Mouse (Mus musculus): ENCODE results near the gene Gm42742. TPM values are rescaled to one million over a fixed set of nuclear protein-coding genes. Genes with fewer than 3 reads are reported as not detected.

Gm42742 gene
- total and polyA plus RNA-seq, 3 experiments = 13.8 to 27.2 TPM; not detected in 1

DNA sequence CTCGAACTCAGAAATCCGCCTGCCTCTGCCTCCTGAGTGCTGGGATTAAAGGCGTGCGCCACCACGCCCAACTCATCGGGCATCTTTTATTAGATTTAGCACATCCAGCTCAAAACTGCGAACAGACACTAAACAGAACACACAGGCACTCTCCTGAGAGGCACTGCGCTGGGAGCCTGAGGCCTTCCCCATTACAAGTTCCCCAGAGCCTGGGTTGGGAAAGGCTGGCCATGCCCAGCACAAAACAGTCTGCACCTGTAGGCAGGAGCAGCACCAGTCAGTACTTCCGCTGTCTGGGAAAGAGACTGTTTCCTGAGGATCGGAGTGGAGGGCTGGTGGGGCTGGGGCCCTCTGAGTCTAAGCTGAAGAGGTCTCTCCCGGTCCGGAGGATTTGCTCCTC, 5.9 kb downstream of the Gm42742 start:
- Histone ChIP-seq H3K27ac (ENCODE audit: control insufficient read depth, low read depth, low read length) (no peak overlapping the region), H3K9ac (ENCODE audit: control insufficient read depth, low read depth, low read length, poor library complexity, severe bottlenecking) (no peak overlapping the region; the same call in 1 of the 2 replicates), H3K9me3 (replicated peaks; ENCODE audit: insufficient read depth, low read length) (no peaks in the 10 kb centered on the region), H3K4me1 (ENCODE audit: control insufficient read depth in 1 of 2, insufficient read depth in 2 of 2, low read length in 2 of 2) (peaks cover 0 to 15% of the 10 kb centered on the region in 2 experiments; a peak in 3 of 4 replicates), H3K27me3 (ENCODE audit: control insufficient read depth in 1 of 2, insufficient read depth in 2 of 2, low read length in 2 of 2) (no peaks in the 10 kb centered on the region), H3K36me3 (ENCODE audit: control insufficient read depth in 1 of 2, insufficient read depth in 2 of 2, low read length in 2 of 2) (peaks cover 0 to 16% of the 10 kb centered on the region in 2 experiments; a peak in 2 of 4 replicates), H3K4me3 (ENCODE audit: control insufficient read depth in 1 of 2, insufficient read depth in 1 of 2, low read depth in 2 of 2, low read length in 2 of 2) (no peak overlapping the region), H3K79me2 (ENCODE audit: control insufficient read depth, insufficient read depth, low read length, poor library complexity) (peaks cover 36% of the 10 kb centered on the region)
- DNase-seq (ENCODE audit: low read depth, low spot score) = no peak
- TF ChIP-seq SIN3A (IDR thresholded peaks at IDR 0.05; ENCODE audit: low read length) (no peak), ZNF384 (IDR thresholded peaks at IDR 0.05; ENCODE audit: low read depth, low read length) (no peak), USF1 (IDR thresholded peaks at IDR 0.05; ENCODE audit: low read depth, low read length) (no peak), NRF1 (IDR thresholded peaks at IDR 0.05; ENCODE audit: insufficient read depth, low read depth, low read length, poor library complexity, severe bottlenecking) (no peak), HCFC1 (IDR thresholded peaks at IDR 0.05; ENCODE audit: low read depth, low read length) (no peak), E2F4 (IDR thresholded peaks at IDR 0.05; ENCODE audit: borderline replicate concordance, low read depth, low read length) (no peak), MAFK (IDR thresholded peaks at IDR 0.05; ENCODE audit: borderline replicate concordance, low read depth, low read length) (no peak), TBP (IDR thresholded peaks at IDR 0.05; ENCODE audit: low read depth, low read length) (no peak), MAZ (IDR thresholded peaks at IDR 0.05; ENCODE audit: low read depth, low read length) (no peak), TCF12 (IDR thresholded peaks at IDR 0.05; ENCODE audit: low read depth, low read length) (no peak), CHD1 (IDR thresholded peaks at IDR 0.05; ENCODE audit: low read depth, low read length) (no peak)

DNA sequence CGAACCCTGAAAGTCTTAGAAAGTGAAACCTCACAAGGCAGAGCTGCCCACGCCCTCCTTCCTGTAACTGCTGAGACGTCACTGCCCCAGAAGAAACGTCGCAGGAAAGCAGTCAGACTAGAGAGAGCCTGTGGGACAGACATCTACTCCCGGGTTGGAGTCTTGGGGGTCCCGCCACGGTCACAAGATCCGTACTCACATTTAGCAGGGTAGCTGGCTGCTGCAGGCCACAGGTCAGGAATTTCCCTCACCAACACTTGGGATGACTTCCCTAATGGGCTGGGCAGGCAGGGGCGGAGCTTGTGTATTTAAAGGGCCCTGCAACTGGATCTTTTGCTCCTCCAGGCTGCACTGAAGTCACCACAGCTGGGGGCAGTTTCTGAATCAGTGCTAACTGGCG, 6.6 kb downstream of the Gm42742 start, which contains the start of gene Mvp:
TSS of gene Mvp (minus strand) at position 302 of the 400 bp plus-strand sequence.
- Histone ChIP-seq H3K4me3 (ENCODE audit: control insufficient read depth in 1 of 2, insufficient read depth in 1 of 2, low read depth in 2 of 2, low read length in 2 of 2) (peak within 1 kb of the TSS; percentile 94 to 99), H3K27ac (ENCODE audit: control insufficient read depth, low read depth, low read length) (peak within 1 kb of the TSS; percentile 70), H3K4me1 (ENCODE audit: control insufficient read depth in 1 of 2, insufficient read depth in 2 of 2, low read length in 2 of 2) (peaks cover 0 to 19% of the 10 kb centered on the region in 2 experiments; a peak in 3 of 4 replicates), H3K79me2 (ENCODE audit: control insufficient read depth, insufficient read depth, low read length, poor library complexity) (peaks cover 36% of the 10 kb centered on the region), H3K27me3 (ENCODE audit: control insufficient read depth in 1 of 2, insufficient read depth in 2 of 2, low read length in 2 of 2) (no peaks in the 10 kb centered on the region), H3K36me3 (ENCODE audit: control insufficient read depth in 1 of 2, insufficient read depth in 2 of 2, low read length in 2 of 2) (peaks cover 0 to 19% of the 10 kb centered on the region in 2 experiments; a peak in 2 of 4 replicates), H3K9me3 (replicated peaks; ENCODE audit: insufficient read depth, low read length) (no peaks in the 10 kb centered on the region), H3K9ac (ENCODE audit: control insufficient read depth, low read depth, low read length, poor library complexity, severe bottlenecking) (peak within 1 kb of the TSS; percentile 83)
- DNase-seq (ENCODE audit: low read depth, low spot score) = peak; percentile 82
- TF ChIP-seq GATA1 (IDR thresholded peaks at IDR 0.05; ENCODE audit: low read depth, low read length) (no peak), TAL1 (IDR thresholded peaks at IDR 0.05; ENCODE audit: low read length) (no peak), ETS1 (IDR thresholded peaks at IDR 0.05; ENCODE audit: low read depth, low read length) (no peak), ZMIZ1 (IDR thresholded peaks at IDR 0.05; ENCODE audit: low read depth, low read length) (peak; percentile 57; the same call in 1 of the 2 replicates), UBTF (IDR thresholded peaks at IDR 0.05; ENCODE audit: borderline replicate concordance, insufficient read depth, low read depth, low read length) (no peak), USF2 (IDR thresholded peaks at IDR 0.05; ENCODE audit: borderline replicate concordance in 1 of 2, insufficient read depth in 1 of 2, low read depth in 1 of 2, low read length in 2 of 2) (no peak), MAZ (IDR thresholded peaks at IDR 0.05; ENCODE audit: low read depth, low read length) (peak; percentile 38; the same call in 1 of the 2 replicates), MEF2A (IDR thresholded peaks at IDR 0.05; ENCODE audit: extremely low read depth, insufficient replicate concordance, low read depth, low read length, poor library complexity, severe bottlenecking) (no peak), MXI1 (IDR thresholded peaks at IDR 0.05; ENCODE audit: low read depth, low read length) (peak; percentile 74), TBP (IDR thresholded peaks at IDR 0.05; ENCODE audit: low read depth, low read length) (0 out of 2 replicates have a peak, but pooled peaks have one; percentile 18), SMC3 (IDR thresholded peaks at IDR 0.05; ENCODE audit: low read depth, low read length) (peak; percentile 12; the same call in 1 of the 2 replicates), TCF12 (IDR thresholded peaks at IDR 0.05; ENCODE audit: low read depth, low read length) (no peak), GABPA (IDR thresholded peaks at IDR 0.05; ENCODE audit: low read depth, low read length) (no peak), CTCF (IDR thresholded peaks at IDR 0.05 in 2 of 3, conservative IDR thresholded peaks at IDR 0.05 in 1 of 3; ENCODE audit: control insufficient read depth in 1 of 3, insufficient read depth in 1 of 3, low read depth in 2 of 3, low read length in 3 of 3, poor library complexity in 1 of 3, severe bottlenecking in 1 of 3) (no peak), SIN3A (IDR thresholded peaks at IDR 0.05; ENCODE audit: low read length) (peak; percentile 94), HCFC1 (IDR thresholded peaks at IDR 0.05; ENCODE audit: low read depth, low read length) (peak; percentile 77), MYC (IDR thresholded peaks at IDR 0.05; ENCODE audit: low read depth, low read length) (no peak), MAX (IDR thresholded peaks at IDR 0.05; ENCODE audit: low read length) (0 out of 2 replicates have a peak, but pooled peaks have one; percentile 30), POLR2AphosphoS2 (IDR thresholded peaks at IDR 0.05; ENCODE audit: low read length) (peak; percentile 85), EP300 (IDR thresholded peaks at IDR 0.05; ENCODE audit: low read depth in 1 of 2, low read length in 2 of 2) (no peak), POLR2A (IDR thresholded peaks at IDR 0.05; ENCODE audit: control insufficient read depth in 1 of 2, insufficient read depth in 1 of 2, low read depth in 1 of 2, low read length in 2 of 2, poor library complexity in 1 of 2) (peak in 1 of 2 experiments; percentile 56; a peak in 1 of 4 replicates), ELF1 (IDR thresholded peaks at IDR 0.05; ENCODE audit: low read depth, low read length) (peak; percentile 66), NELFE (IDR thresholded peaks at IDR 0.05; ENCODE audit: low read depth, low read length) (peak; percentile 48), BHLHE40 (IDR thresholded peaks at IDR 0.05; ENCODE audit: borderline replicate concordance, low read depth, low read length) (no peak)

All from MEL (cell line).